12 mouse cellular contexts compared by ENCODE assay signal in genomic region chr15:98604041-98604575, GRCm38 (mm10). TPM values are rescaled to one million over a fixed set of nuclear protein-coding genes. Genes with fewer than 3 reads are reported as not detected.
A peak's percentile ranks its signal among the peaks of the same experiment; 100 is the strongest.
DNase-seq lines count a peak whose midpoint lies in the region; ATAC-seq and TF ChIP-seq lines count a peak whose summit lies in the region.
"Had no signal": no experiment of that assay in that cellular context is flagged by ENCODE, and none has a peak within 500 bp of the region (broad histone marks: within the 10 kb centered on the region; RNA-seq: fewer than 3 reads in every experiment).

No protein-coding gene starts in this region.

- peak overlapping the region; percentile 80 for H3K9ac ChIP-seq in heart, embryonic 14.5 days (ENCODE audit: low read length)
- H3K9ac ChIP-seq in embryonic facial prominence, embryonic 14.5 days (ENCODE audit: low read depth, low read length) = 0 out of 2 replicates have a peak overlapping the region, but pooled peaks have one; percentile 15
- H3K9ac ChIP-seq: hindbrain, embryonic 14.5 days had no signal

- peak overlapping the region; percentile 92 to 98 for H3K27ac ChIP-seq in heart, embryonic 14.5 days (replicated peaks in 1 of 2; ENCODE audit: control insufficient read depth in 1 of 2, insufficient read depth in 1 of 2, low read depth in 2 of 2, low read length in 2 of 2)
- H3K27ac ChIP-seq in embryonic facial prominence, embryonic 14.5 days (replicated peaks; ENCODE audit: low read depth, low read length) = no peak overlapping the region
- H3K27ac ChIP-seq in small intestine, adult 2 months (ENCODE audit: insufficient read depth, low read depth, low read length) = peak overlapping the region; percentile 85
- H3K27ac ChIP-seq: hindbrain, embryonic 14.5 days had no signal

- peaks cover 60 to 74% of the 10 kb centered on the region in 2 experiments for H3K4me1 ChIP-seq in heart, embryonic 14.5 days (ENCODE audit: control insufficient read depth in 2 of 2, insufficient read depth in 2 of 2, low read length in 2 of 2)
- H3K4me1 ChIP-seq in embryonic facial prominence, embryonic 14.5 days (ENCODE audit: control insufficient read depth, insufficient read depth, low read length) = peaks cover 34% of the 10 kb centered on the region
- H3K4me1 ChIP-seq in small intestine, adult 2 months (ENCODE audit: control insufficient read depth, insufficient read depth, insufficient read length, low read length) = peaks cover 27% of the 10 kb centered on the region

- no peak for ATAC-seq in heart, embryonic 14.5 days (ENCODE audit: insufficient number of reproducible peaks, insufficient read depth, low FRiP score, low read depth)
- ATAC-seq in embryonic facial prominence, embryonic 14.5 days (ENCODE audit: low read depth) = no peak
- ATAC-seq in erythroid progenitor cell, adult 5-6 weeks (replicated peaks; ENCODE audit: low FRiP score, poor library complexity, severe bottlenecking) = no peak

- TF ChIP-seq CTCF in small intestine, adult 2 months (IDR thresholded peaks at IDR 0.05; ENCODE audit: extremely low read depth, insufficient read length, insufficient replicate concordance, low read depth, low read length) = no peak

- H3K27me3 ChIP-seq in heart, embryonic 14.5 days (ENCODE audit: control insufficient read depth, insufficient read depth, low read length) = no peaks in the 10 kb centered on the region
- no peaks in the 10 kb centered on the region for H3K27me3 ChIP-seq in embryonic facial prominence, embryonic 14.5 days (replicated peaks; ENCODE audit: control insufficient read depth, insufficient read depth, low read length)
- no peaks in the 10 kb centered on the region for H3K27me3 ChIP-seq in small intestine, adult 2 months (ENCODE audit: control insufficient read depth, insufficient read depth, low read length)

- peak overlapping the region; percentile 90 for H3K4me2 ChIP-seq in heart, embryonic 14.5 days (ENCODE audit: low read length)
- H3K4me2 ChIP-seq in embryonic facial prominence, embryonic 14.5 days (ENCODE audit: low read depth, low read length) = no peak overlapping the region
- H3K4me2 ChIP-seq: hindbrain, embryonic 14.5 days had no signal

- no peak for DNase-seq in heart, postnatal 4 days
- no peak for DNase-seq in embryonic facial prominence, embryonic 14.5 days (ENCODE audit: low spot score)
- DNase-seq in kidney, adult 9 months = peak; percentile 39
- DNase-seq in layer of hippocampus, adult 9-10 months (ENCODE audit: low spot score) = no peak
- DNase-seq: cerebellum, postnatal 25 days; layer of hippocampus, adult 9-11 months; thymus, postnatal 4 days had no signal

- peaks cover 56% of the 10 kb centered on the region for H3K36me3 ChIP-seq in heart, embryonic 14.5 days (ENCODE audit: control insufficient read depth, insufficient read depth, low read length)
- peaks cover 41% of the 10 kb centered on the region for H3K36me3 ChIP-seq in embryonic facial prominence, embryonic 14.5 days (ENCODE audit: control insufficient read depth, insufficient read depth, low read length)
- H3K36me3 ChIP-seq in small intestine, adult 2 months (ENCODE audit: control insufficient read depth, insufficient read depth, low read length) = peaks cover 38% of the 10 kb centered on the region

- WGBS in heart, embryonic 14.5 days = 84% methylated on average over 24 of the region's 24 CpGs
- WGBS in embryonic facial prominence, embryonic 14.5 days = 92% methylated on average over 15 of the region's 24 CpGs
- WGBS in small intestine, adult 2 months = 40% methylated on average over 24 of the region's 24 CpGs

- H3K4me3 ChIP-seq in heart, embryonic 14.5 days (ENCODE audit: control insufficient read depth in 1 of 2, insufficient read depth in 1 of 2, low read depth in 1 of 2, low read length in 2 of 2) = peak overlapping the region in 1 of 2 experiments; percentile 45; a peak in 1 of 4 replicates
- H3K4me3 ChIP-seq in embryonic facial prominence, embryonic 14.5 days (ENCODE audit: low read depth, low read length) = no peak overlapping the region
- H3K4me3 ChIP-seq in small intestine, adult 2 months (ENCODE audit: low read depth, low read length) = peak overlapping the region; percentile 65

- no peak for TF ChIP-seq POLR2A in small intestine, adult 2 months (IDR thresholded peaks at IDR 0.05; ENCODE audit: low read depth, low read length)

- no peaks in the 10 kb centered on the region for H3K9me3 ChIP-seq in heart, embryonic 14.5 days (ENCODE audit: control insufficient read depth, low read length)
- no peaks in the 10 kb centered on the region for H3K9me3 ChIP-seq in embryonic facial prominence, embryonic 14.5 days (ENCODE audit: control insufficient read depth, low read length)

RNA-seq across cellular contexts. Expression of gene Adcy6, which starts 5.8 kb away (rescaled TPM):
- 35.2 and 43.7 TPM in 2 replicates for polyA plus RNA-seq in heart, embryonic 14.5 days (2014; fragmentation: Nextera tagmentation; extraction: Ambion mirVana)
- 100 to 1,000 TPM; 141 to 152 TPM for total RNA-seq in heart, postnatal 4 days (2021)
- polyA plus RNA-seq in embryonic facial prominence, embryonic 14.5 days (2014; fragmentation: Nextera tagmentation; extraction: Ambion mirVana) = 14.9 and 18.8 TPM in 2 replicates
- 55.9 and 89.2 TPM in 2 replicates for polyA plus RNA-seq in small intestine, adult 2 months (2012; rRNA removed)
- total RNA-seq in erythroid progenitor cell, adult 5-6 weeks (2015; ENCODE audit: low replicate concordance) = 62.3 and 81.3 TPM in 2 replicates
- 133 and 140 TPM in 2 replicates for total RNA-seq in erythroid progenitor cell, adult 5-6 weeks (2017; ENCODE audit: low replicate concordance)

RNA-seq across cellular contexts. Expression of gene Cacnb3, which starts 26.5 kb away (rescaled TPM):
- 6.1 and 6.6 TPM in 2 replicates for polyA plus RNA-seq in heart, embryonic 14.5 days (2014; fragmentation: Nextera tagmentation; extraction: Ambion mirVana)
- total RNA-seq in heart, postnatal 4 days (2021) = 10 to 100 TPM; 15.5 to 15.8 TPM
- polyA plus RNA-seq in embryonic facial prominence, embryonic 14.5 days (2014; fragmentation: Nextera tagmentation; extraction: Ambion mirVana) = 29.0 and 37.0 TPM in 2 replicates
- 19.1 and 40.2 TPM in 2 replicates for polyA plus RNA-seq in small intestine, adult 2 months (2012; rRNA removed)
- total RNA-seq in erythroid progenitor cell, adult 5-6 weeks (2015; ENCODE audit: low replicate concordance) = not detected in 2 replicates
- 0.77 TPM in 1 of 2 replicates, not detected in the other for total RNA-seq in erythroid progenitor cell, adult 5-6 weeks (2017; ENCODE audit: low replicate concordance)

RNA-seq across cellular contexts. Expression of gene 4930415O20Rik, which starts 33.3 kb away (rescaled TPM):
- 0.53 and 0.66 TPM in 2 replicates for polyA plus RNA-seq in heart, embryonic 14.5 days (2014; fragmentation: Nextera tagmentation; extraction: Ambion mirVana)
- total RNA-seq in heart, postnatal 4 days (2021) = not detected
- polyA plus RNA-seq in embryonic facial prominence, embryonic 14.5 days (2014; fragmentation: Nextera tagmentation; extraction: Ambion mirVana) = not detected in 2 replicates
- polyA plus RNA-seq in small intestine, adult 2 months (2012; rRNA removed) = 0.46 and 2.7 TPM in 2 replicates
- not detected in 2 replicates for total RNA-seq in erythroid progenitor cell, adult 5-6 weeks (2015; ENCODE audit: low replicate concordance)
- total RNA-seq in erythroid progenitor cell, adult 5-6 weeks (2017; ENCODE audit: low replicate concordance) = not detected in 2 replicates
- polyA plus RNA-seq: brain, embryonic 14.5 days; hindbrain, embryonic 14.5 days had no signal

RNA-seq across cellular contexts. Expression of gene Ccnt1, which starts 33.4 kb away (rescaled TPM):
- 34.0 and 39.2 TPM in 2 replicates for polyA plus RNA-seq in heart, embryonic 14.5 days (2014; fragmentation: Nextera tagmentation; extraction: Ambion mirVana)
- 10 to 100 TPM; 33.8 to 34.1 TPM for total RNA-seq in heart, postnatal 4 days (2021)
- polyA plus RNA-seq in embryonic facial prominence, embryonic 14.5 days (2014; fragmentation: Nextera tagmentation; extraction: Ambion mirVana) = 47.9 and 51.3 TPM in 2 replicates
- polyA plus RNA-seq in small intestine, adult 2 months (2012; rRNA removed) = 3.6 and 5.2 TPM in 2 replicates
- 80.0 and 121 TPM in 2 replicates for total RNA-seq in erythroid progenitor cell, adult 5-6 weeks (2015; ENCODE audit: low replicate concordance)
- 72.0 and 75.4 TPM in 2 replicates for total RNA-seq in erythroid progenitor cell, adult 5-6 weeks (2017; ENCODE audit: low replicate concordance)

RNA-seq across cellular contexts. Expression of gene Ddx23, which starts 58.6 kb away (rescaled TPM):
- polyA plus RNA-seq in heart, embryonic 14.5 days (2014; fragmentation: Nextera tagmentation; extraction: Ambion mirVana) = 16.9 and 18.2 TPM in 2 replicates
- total RNA-seq in heart, postnatal 4 days (2021) = 10 to 100 TPM; 57.6 to 59.6 TPM
- polyA plus RNA-seq in embryonic facial prominence, embryonic 14.5 days (2014; fragmentation: Nextera tagmentation; extraction: Ambion mirVana) = 21.5 and 23.4 TPM in 2 replicates
- polyA plus RNA-seq in small intestine, adult 2 months (2012; rRNA removed) = 13.6 and 24.3 TPM in 2 replicates
- 24.5 and 26.0 TPM in 2 replicates for total RNA-seq in erythroid progenitor cell, adult 5-6 weeks (2015; ENCODE audit: low replicate concordance)
- 49.9 and 91.9 TPM in 2 replicates for total RNA-seq in erythroid progenitor cell, adult 5-6 weeks (2017; ENCODE audit: low replicate concordance)
